Mouse (Mus musculus): ENCODE results near the gene Bdp1.

GRCm38 (mm10) chr13:100103052-100103658 is 715 bp downstream of the Bdp1 start:
- TF ChIP-seq CTCF (IDR thresholded peaks at IDR 0.05; ENCODE audit: extremely low read depth, insufficient read depth, insufficient read length, insufficient replicate concordance) (no peak), POLR2A (IDR thresholded peaks at IDR 0.05; ENCODE audit: low read depth, low read length) (no peak)
